Mouse (Mus musculus): Measurements from ENCODE around the gene Fcgrt.

Fcgrt gene

GRCm38 (mm10) chr7:45082401-45083299, 21.0 kb downstream of the Fcgrt start:
- no peak for DNase-seq (ENCODE audit: low read depth)

GRCm38 (mm10) chr7:45081016-45081415, 22.6 kb downstream of the Fcgrt start:
- no peak for DNase-seq (ENCODE audit: low read depth)

- DNase-seq (ENCODE audit: low read depth): peak; percentile 89
These were observed 23.8 kb downstream of the Fcgrt start for GRCm38 (mm10) chr7:45079856-45080255.

- DNase-seq (ENCODE audit: low read depth): peak; percentile 62
These were observed 25.1 kb downstream of the Fcgrt start for GRCm38 (mm10) chr7:45078513-45078912.

GRCm38 (mm10) chr7:45077829-45078228, 25.8 kb downstream of the Fcgrt start:
- DNase-seq (ENCODE audit: low read depth): no peak

GRCm38 (mm10) chr7:45077322-45077721, 26.3 kb downstream of the Fcgrt start:
- DNase-seq (ENCODE audit: low read depth): no peak

- no peak for DNase-seq (ENCODE audit: low read depth)
These were observed 27.1 kb downstream of the Fcgrt start for GRCm38 (mm10) chr7:45076501-45076900.

- DNase-seq (ENCODE audit: low read depth): no peak
These were observed 28.2 kb downstream of the Fcgrt start for GRCm38 (mm10) chr7:45075405-45075804.

- DNase-seq (ENCODE audit: low read depth): no peak
These were observed 29.7 kb downstream of the Fcgrt start for GRCm38 (mm10) chr7:45073949-45074348.

- no peak for DNase-seq (ENCODE audit: low read depth)
These were observed 30.4 kb downstream of the Fcgrt start for GRCm38 (mm10) chr7:45073171-45073707.

GRCm38 (mm10) chr7:45072230-45072629, 31.4 kb downstream of the Fcgrt start:
- DNase-seq (ENCODE audit: low read depth): no peak

- no peak for DNase-seq (ENCODE audit: low read depth)
These were observed 34.0 kb downstream of the Fcgrt start for GRCm38 (mm10) chr7:45069671-45070070.

- peak; percentile 69 for DNase-seq (ENCODE audit: low read depth)
These were observed 35.7 kb downstream of the Fcgrt start for GRCm38 (mm10) chr7:45068000-45068318.

- DNase-seq (ENCODE audit: low read depth): no peak
These were observed 36.3 kb downstream of the Fcgrt start for GRCm38 (mm10) chr7:45067190-45067999.

GRCm38 (mm10) chr7:45062239-45062835, 41.3 kb downstream of the Fcgrt start, which contains the start of the genes Nosip and Prrg2:
Nosip (plus strand) TSS chr7:45062429.
Prrg2 (minus strand) TSS chr7:45062677.
- peak; percentile 100 for DNase-seq (ENCODE audit: low read depth)

- no peak for DNase-seq (ENCODE audit: low read depth)
These were observed 42.0 kb downstream of the Fcgrt start for GRCm38 (mm10) chr7:45061532-45062075.

GRCm38 (mm10) chr7:45060632-45061122, 43.0 kb downstream of the Fcgrt start:
- DNase-seq (ENCODE audit: low read depth): no peak

GRCm38 (mm10) chr7:45058607-45059571, 44.8 kb downstream of the Fcgrt start:
- no peak for DNase-seq (ENCODE audit: low read depth)

- DNase-seq (ENCODE audit: low read depth): no peak
These were observed 46.7 kb downstream of the Fcgrt start for GRCm38 (mm10) chr7:45056972-45057348.

- no peak for DNase-seq (ENCODE audit: low read depth)
These were observed 47.2 kb downstream of the Fcgrt start for GRCm38 (mm10) chr7:45056329-45056971.

Measured in c-Kit-positive CD71-negative TER-119-negative erythroid progenitor cells, embryonic 14.5 days (primary cell).